Comparison of ENCODE assay signal across 19 mouse cellular contexts in the genomic region with DNA sequence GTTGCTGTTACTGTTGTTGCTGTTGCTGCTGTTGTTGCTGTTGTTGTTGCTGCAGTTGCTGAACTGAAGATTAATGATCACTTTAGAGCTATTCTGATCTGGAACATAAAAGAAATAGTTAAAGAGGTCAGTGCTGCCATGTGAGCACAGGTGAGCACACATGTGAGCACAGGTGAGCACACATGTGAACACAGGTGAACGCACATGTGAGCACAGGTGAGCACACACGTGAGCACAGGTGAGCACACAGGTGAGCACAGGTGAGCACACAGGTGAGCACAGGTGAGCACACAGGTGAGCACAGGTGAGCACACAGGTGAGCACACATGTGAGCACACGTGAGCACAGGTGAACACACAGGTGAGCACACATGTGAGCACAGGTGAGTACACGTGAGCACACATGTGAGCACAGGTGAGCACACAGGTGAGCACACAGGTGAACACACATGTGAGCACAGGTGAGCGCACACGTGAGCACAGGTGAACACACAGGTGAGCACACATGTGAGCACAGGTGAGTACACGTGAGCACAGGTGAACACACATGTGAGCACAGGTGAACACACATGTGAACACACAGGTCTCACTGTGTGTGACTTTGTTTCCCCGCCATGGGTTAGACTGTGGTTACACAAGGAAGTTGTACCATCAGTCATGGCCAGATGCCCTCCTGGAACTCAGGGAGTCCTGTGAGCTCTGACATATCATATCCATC. TPM values are rescaled to one million over a fixed set of nuclear protein-coding genes. Genes with fewer than 3 reads are reported as not detected.
A peak's percentile ranks its signal among the peaks of the same experiment; 100 is the strongest.
DNase-seq lines count a peak whose midpoint lies in the region; ATAC-seq and TF ChIP-seq lines count a peak whose summit lies in the region.
"Had no signal": no experiment of that assay in that cellular context is flagged by ENCODE, and none has a peak within 500 bp of the region (broad histone marks: within the 10 kb centered on the region; RNA-seq: fewer than 3 reads in every experiment).

No protein-coding gene starts in this region.

- peaks cover 60% of the 10 kb centered on the region for H3K36me3 ChIP-seq in kidney, embryonic 15.5 days
- peaks cover 44% of the 10 kb centered on the region for H3K36me3 ChIP-seq in kidney, embryonic 14.5 days (ENCODE audit: control insufficient read depth, insufficient read depth, low read length)
- H3K36me3 ChIP-seq in midbrain, embryonic 11.5 days (ENCODE audit: control insufficient read depth, insufficient read depth, low read length), result peaks cover 41% of the 10 kb centered on the region
- peaks cover 46% of the 10 kb centered on the region for H3K36me3 ChIP-seq in midbrain, embryonic 15.5 days (replicated peaks)

- WGBS in kidney, embryonic 15.5 days, result 93% methylated on average over 8 of the region's 8 CpGs
- 89% methylated on average over 8 of the region's 8 CpGs for WGBS in kidney, embryonic 14.5 days
- 90% methylated on average over 8 of the region's 8 CpGs for whole genome bisulfite sequencing in midbrain, embryonic 11.5 days
- WGBS in midbrain, embryonic 15.5 days, result 95% methylated on average over 8 of the region's 8 CpGs

- H3K4me2 ChIP-seq in kidney, embryonic 15.5 days, result no peak overlapping the region
- H3K4me2 ChIP-seq in kidney, embryonic 14.5 days (replicated peaks; ENCODE audit: low read depth, low read length), result no peak overlapping the region
- no peak overlapping the region for H3K4me2 ChIP-seq in midbrain, embryonic 11.5 days
- no peak overlapping the region for H3K4me2 ChIP-seq in midbrain, embryonic 15.5 days
- H3K4me2 ChIP-seq: heart, embryonic 13.5 days; liver, embryonic 13.5 days; neural tube, embryonic 15.5 days had no signal

- peak overlapping the region; percentile 88 for H3K27ac ChIP-seq in kidney, embryonic 15.5 days
- no peak overlapping the region for H3K27ac ChIP-seq in kidney, embryonic 14.5 days (ENCODE audit: low read depth, low read length)
- H3K27ac ChIP-seq in midbrain, embryonic 11.5 days (ENCODE audit: low read depth, low read length), result no peak overlapping the region
- no peak overlapping the region for H3K27ac ChIP-seq in midbrain, embryonic 15.5 days
- no peak overlapping the region for H3K27ac ChIP-seq in embryonic fibroblast, embryonic 13.5 days (ENCODE audit: insufficient read depth, low read length)
- H3K27ac ChIP-seq: liver, embryonic 13.5 days; neural tube, embryonic 15.5 days had no signal

- H3K4me3 ChIP-seq in kidney, embryonic 15.5 days (replicated peaks), result no peak overlapping the region
- H3K4me3 ChIP-seq in kidney, embryonic 14.5 days (ENCODE audit: low read length), result no peak overlapping the region
- H3K4me3 ChIP-seq in midbrain, embryonic 11.5 days (ENCODE audit: low read depth, low read length), result no peak overlapping the region
- no peak overlapping the region for H3K4me3 ChIP-seq in midbrain, embryonic 15.5 days
- no peak overlapping the region for H3K4me3 ChIP-seq in embryonic fibroblast, embryonic 13.5 days (ENCODE audit: insufficient read depth, low read length)
- H3K4me3 ChIP-seq: heart, embryonic 13.5 days; liver, embryonic 13.5 days; neural tube, embryonic 15.5 days had no signal

- TF ChIP-seq POLR2A in embryonic fibroblast, embryonic 13.5 days (IDR thresholded peaks at IDR 0.05; ENCODE audit: low read depth, low read length), result no peak

- H3K27me3 ChIP-seq in kidney, embryonic 15.5 days, result no peaks in the 10 kb centered on the region
- H3K27me3 ChIP-seq in kidney, embryonic 14.5 days (ENCODE audit: control insufficient read depth, insufficient read depth, low read length), result no peaks in the 10 kb centered on the region
- no peaks in the 10 kb centered on the region for H3K27me3 ChIP-seq in midbrain, embryonic 11.5 days (ENCODE audit: control insufficient read depth, insufficient read depth, low read length)
- no peaks in the 10 kb centered on the region for H3K27me3 ChIP-seq in midbrain, embryonic 15.5 days (replicated peaks)
- H3K27me3 ChIP-seq: heart, embryonic 13.5 days; liver, embryonic 13.5 days; neural tube, embryonic 15.5 days had no signal

- no peaks in the 10 kb centered on the region for H3K9me3 ChIP-seq in kidney, embryonic 15.5 days (replicated peaks)
- H3K9me3 ChIP-seq in kidney, embryonic 14.5 days (ENCODE audit: control insufficient read depth, low read length), result no peaks in the 10 kb centered on the region
- H3K9me3 ChIP-seq in midbrain, embryonic 11.5 days (ENCODE audit: control insufficient read depth, low read length), result no peaks in the 10 kb centered on the region
- H3K9me3 ChIP-seq in midbrain, embryonic 15.5 days, result no peaks in the 10 kb centered on the region
- H3K9me3 ChIP-seq: heart, embryonic 13.5 days; liver, embryonic 13.5 days; neural tube, embryonic 15.5 days had no signal

- no peak overlapping the region for H3K9ac ChIP-seq in kidney, embryonic 15.5 days
- H3K9ac ChIP-seq in kidney, embryonic 14.5 days (ENCODE audit: low read depth, low read length), result no peak overlapping the region
- no peak overlapping the region for H3K9ac ChIP-seq in midbrain, embryonic 11.5 days (ENCODE audit: low read length)
- H3K9ac ChIP-seq in midbrain, embryonic 15.5 days, result no peak overlapping the region
- H3K9ac ChIP-seq: heart, embryonic 13.5 days; liver, embryonic 13.5 days; neural tube, embryonic 15.5 days had no signal

- H3K4me1 ChIP-seq in kidney, embryonic 15.5 days, result peaks cover 72% of the 10 kb centered on the region
- peaks cover 33% of the 10 kb centered on the region for H3K4me1 ChIP-seq in kidney, embryonic 14.5 days (ENCODE audit: control insufficient read depth, insufficient read depth, low read length)
- H3K4me1 ChIP-seq in midbrain, embryonic 11.5 days (ENCODE audit: control insufficient read depth, insufficient read depth, low read length), result peaks cover 15% of the 10 kb centered on the region
- H3K4me1 ChIP-seq in midbrain, embryonic 15.5 days, result peaks cover 16% of the 10 kb centered on the region
- peaks cover 4% of the 10 kb centered on the region for H3K4me1 ChIP-seq in embryonic fibroblast, embryonic 13.5 days (ENCODE audit: control insufficient read depth, insufficient read depth, low read length)

- 0 out of 2 replicates have a peak, but pooled peaks have one; percentile 0 for TF ChIP-seq CTCF in embryonic fibroblast, embryonic 13.5 days (IDR thresholded peaks at IDR 0.05; ENCODE audit: borderline replicate concordance, insufficient read depth, low read length)

- ATAC-seq in kidney, embryonic 15.5 days (replicated peaks; ENCODE audit: low FRiP score), result no peak
- no peak for ATAC-seq in kidney, embryonic 14.5 days (ENCODE audit: low FRiP score, low TSS enrichment)
- ATAC-seq in midbrain, embryonic 11.5 days (ENCODE audit: low FRiP score), result no peak
- no peak for ATAC-seq in midbrain, embryonic 15.5 days (replicated peaks)
- ATAC-seq: forebrain, embryonic 16.5 days had no signal

- peak; percentile 91 for DNase-seq in midbrain, embryonic 11.5 days (ENCODE audit: low spot score, missing footprints)
- DNase-seq in mesoderm, embryonic 11.5 days (ENCODE audit: low read depth, low spot score), result peak; percentile 66
- no peak for DNase-seq in right cerebral cortex, postnatal 25 days
- DNase-seq: adrenal gland, adult 2 months; cerebellum, adult 11 months; cerebellum, postnatal 14 days; heart, adult 11 months; heart, postnatal 36 days; liver, embryonic 13.5 days; lung, postnatal 4 days; right cerebral cortex, postnatal 4 days; thymus, postnatal 36 days had no signal

RNA-seq across cellular contexts. Expression of a gene that starts 22.4 kb away (rescaled TPM):
- 6.2 and 6.4 TPM in 2 replicates for polyA plus RNA-seq in kidney, embryonic 15.5 days (2015; fragmentation: Nextera tagmentation; extraction: Ambion mirVana)
- 6.0 and 7.2 TPM in 2 replicates for polyA plus RNA-seq in kidney, embryonic 14.5 days (2014; fragmentation: Nextera tagmentation; extraction: Ambion mirVana)
- 14.7 and 15.2 TPM in 2 replicates for polyA plus RNA-seq in midbrain, embryonic 11.5 days (2014; fragmentation: Nextera tagmentation; extraction: Ambion mirVana)
- 23.3 and 24.9 TPM in 2 replicates for polyA plus RNA-seq in midbrain, embryonic 15.5 days (2015; fragmentation: Nextera tagmentation; extraction: Ambion mirVana)
- 8.8 and 9.7 TPM in 2 replicates for polyA plus RNA-seq in embryonic fibroblast, embryonic 13.5 days (2011; ENCODE audit: insufficient read length, low read depth, missing spikeins)

RNA-seq across cellular contexts. Expression of a gene that starts 27.8 kb away (rescaled TPM):
- 4.7 TPM in 2 replicates for polyA plus RNA-seq in kidney, embryonic 15.5 days (2015; fragmentation: Nextera tagmentation; extraction: Ambion mirVana)
- polyA plus RNA-seq in kidney, embryonic 14.5 days (2014; fragmentation: Nextera tagmentation; extraction: Ambion mirVana), result 5.0 and 5.7 TPM in 2 replicates
- polyA plus RNA-seq in midbrain, embryonic 11.5 days (2014; fragmentation: Nextera tagmentation; extraction: Ambion mirVana), result 3.6 and 4.5 TPM in 2 replicates
- polyA plus RNA-seq in midbrain, embryonic 15.5 days (2015; fragmentation: Nextera tagmentation; extraction: Ambion mirVana), result 1.3 and 1.9 TPM in 2 replicates
- polyA plus RNA-seq in embryonic fibroblast, embryonic 13.5 days (2011; ENCODE audit: insufficient read length, low read depth, missing spikeins), result 9.0 and 9.3 TPM in 2 replicates

RNA-seq across cellular contexts. Expression of a gene that starts 57.8 kb away (rescaled TPM):
- polyA plus RNA-seq in kidney, embryonic 15.5 days (2015; fragmentation: Nextera tagmentation; extraction: Ambion mirVana), result 9.8 and 10.0 TPM in 2 replicates
- polyA plus RNA-seq in kidney, embryonic 14.5 days (2014; fragmentation: Nextera tagmentation; extraction: Ambion mirVana), result 4.5 and 5.0 TPM in 2 replicates
- polyA plus RNA-seq in midbrain, embryonic 11.5 days (2014; fragmentation: Nextera tagmentation; extraction: Ambion mirVana), result 1.3 TPM in 2 replicates
- polyA plus RNA-seq in midbrain, embryonic 15.5 days (2015; fragmentation: Nextera tagmentation; extraction: Ambion mirVana), result 4.2 and 4.9 TPM in 2 replicates
- polyA plus RNA-seq in embryonic fibroblast, embryonic 13.5 days (2011; ENCODE audit: insufficient read length, low read depth, missing spikeins), result 60.9 and 68.2 TPM in 2 replicates
